Mouse (Mus musculus): Measurements from ENCODE around the gene Mbd5.
"Not testable (repeated sequence)": the region's sequence is repeated elsewhere in the genome, so short reads cannot be mapped to it uniquely, and the experiment has no call there.

The Mbd5 gene

DNA sequence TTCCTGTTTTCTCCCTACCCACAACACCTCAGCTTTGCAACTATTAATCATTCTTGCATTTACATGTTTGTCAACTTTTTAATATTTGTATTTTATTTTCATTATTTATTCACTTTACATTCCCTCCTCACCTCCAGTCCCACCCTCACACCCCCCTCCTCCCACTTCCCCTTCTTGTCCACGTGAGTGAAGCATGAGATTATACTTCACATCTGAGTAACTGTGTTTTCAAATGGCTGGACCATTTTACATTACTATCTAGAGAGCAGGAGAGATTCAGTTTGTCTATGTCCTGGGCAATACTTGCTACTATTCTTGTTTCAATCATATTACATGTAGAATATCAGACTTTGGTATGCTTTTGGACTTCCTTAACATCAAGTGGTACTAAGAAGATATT lies 204.3 kb downstream of the Mbd5 start:
- in situ Hi-C loops (cut with MboI; ENCODE audit: unreplicated experiment in 2 of 2), result no loop called here

DNA sequence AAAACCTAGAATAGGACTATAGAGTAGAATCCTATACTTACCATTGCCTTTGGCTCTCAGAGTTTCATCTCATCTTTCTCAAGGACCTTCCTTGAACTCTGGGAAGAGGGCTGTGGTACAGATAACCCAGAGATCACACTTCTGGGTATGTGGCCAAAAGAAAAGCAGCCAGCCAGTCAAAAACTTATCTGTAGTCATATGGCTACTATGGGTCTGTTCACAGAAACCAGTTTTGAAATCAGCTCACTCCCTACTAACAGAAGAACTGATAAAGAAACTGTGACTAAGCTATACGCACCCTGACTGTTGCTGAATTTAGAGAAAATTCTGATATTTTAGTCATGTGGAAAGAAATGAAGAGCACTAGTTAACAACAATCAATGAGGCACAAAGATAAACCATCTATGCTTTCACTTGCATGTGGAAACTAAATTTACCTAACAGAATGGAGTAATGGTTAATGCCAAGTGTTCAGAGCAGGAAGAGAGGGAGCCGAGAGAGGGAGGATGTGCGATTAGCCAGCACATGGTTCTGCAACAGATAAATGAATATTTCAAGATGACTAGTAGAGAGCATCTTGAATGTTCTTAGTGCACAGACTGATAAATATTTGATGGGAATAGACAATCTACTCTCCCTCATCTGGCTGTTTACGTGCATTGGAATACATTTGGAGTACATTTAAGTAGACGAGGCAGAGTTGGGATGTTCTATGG lies 211.1 kb downstream of the Mbd5 start:
- in situ Hi-C loops (cut with MboI; ENCODE audit: unreplicated experiment in 2 of 2), result no loop called here

- in situ Hi-C loops (cut with MboI; ENCODE audit: unreplicated experiment in 2 of 2), result no loop called here
Measured at GRCm38 (mm10) chr2:49169766-49170165, 220.5 kb downstream of the Mbd5 start.

- in situ Hi-C loops (cut with MboI; ENCODE audit: unreplicated experiment in 2 of 2), result no loop called here
Measured at GRCm38 (mm10) chr2:49177015-49177414, 227.7 kb downstream of the Mbd5 start.

DNA sequence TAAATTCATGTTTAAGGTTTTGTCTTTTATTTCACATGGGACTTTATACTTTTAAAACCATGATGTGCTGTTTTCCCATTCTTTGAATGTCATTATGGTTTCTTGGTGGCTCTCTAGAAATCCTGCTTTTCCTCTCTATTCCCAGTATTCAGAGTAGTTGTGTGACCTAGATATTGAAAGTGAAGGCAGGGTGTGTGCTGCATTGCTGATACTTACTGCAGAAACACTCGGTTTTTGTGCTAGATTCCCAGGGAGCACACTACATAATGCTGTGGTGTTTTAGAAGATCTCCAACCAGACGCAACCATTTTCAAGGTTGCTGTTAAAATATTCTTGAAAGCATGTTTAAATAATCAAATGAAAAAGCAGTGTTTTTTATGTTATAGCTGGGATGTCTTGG lies 241.7 kb downstream of the Mbd5 start:
- in situ Hi-C loops (cut with MboI; ENCODE audit: unreplicated experiment in 2 of 2), result no loop called here

DNA sequence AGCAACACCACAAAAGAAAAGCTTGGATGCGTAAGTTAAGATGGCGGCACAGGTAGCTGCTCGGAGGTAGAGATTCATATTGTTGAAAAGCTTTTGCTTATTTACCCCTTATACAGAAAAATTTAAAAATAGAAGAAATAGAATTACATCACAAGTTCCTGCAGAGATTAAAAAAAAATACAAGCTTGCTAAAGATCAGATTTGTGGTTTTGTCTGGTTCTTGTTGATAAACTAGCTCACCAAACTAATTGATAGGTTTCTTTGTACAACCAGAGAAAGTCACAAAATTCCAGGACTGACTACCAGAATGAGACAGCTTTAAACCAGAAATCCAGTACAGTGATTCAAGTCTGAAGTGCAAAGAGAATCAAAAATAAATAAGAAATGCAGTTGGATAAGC lies 242.4 kb downstream of the Mbd5 start:
- in situ Hi-C loops (cut with MboI; ENCODE audit: unreplicated experiment in 2 of 2), result no loop called here

DNA sequence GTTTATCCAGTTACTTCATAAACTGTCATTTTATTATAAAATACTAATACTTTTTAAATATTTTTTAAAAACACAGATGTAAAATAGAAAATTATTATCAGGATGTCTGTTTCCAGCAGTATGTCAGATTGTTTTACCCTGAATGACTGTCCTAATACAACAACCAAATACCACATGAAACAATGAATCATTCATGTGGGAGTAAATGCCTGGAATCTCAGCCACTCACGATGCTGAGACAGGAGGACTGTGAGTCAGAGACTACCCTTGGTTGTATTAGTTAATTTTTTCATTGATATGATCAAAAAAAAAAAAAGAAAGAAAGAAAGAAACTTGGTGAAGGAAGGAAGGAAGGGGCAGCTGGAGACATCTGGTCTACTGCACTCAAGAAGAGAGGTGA lies 254.8 kb downstream of the Mbd5 start:
- in situ Hi-C loops (cut with MboI; ENCODE audit: unreplicated experiment in 2 of 2), result no loop called here

DNA sequence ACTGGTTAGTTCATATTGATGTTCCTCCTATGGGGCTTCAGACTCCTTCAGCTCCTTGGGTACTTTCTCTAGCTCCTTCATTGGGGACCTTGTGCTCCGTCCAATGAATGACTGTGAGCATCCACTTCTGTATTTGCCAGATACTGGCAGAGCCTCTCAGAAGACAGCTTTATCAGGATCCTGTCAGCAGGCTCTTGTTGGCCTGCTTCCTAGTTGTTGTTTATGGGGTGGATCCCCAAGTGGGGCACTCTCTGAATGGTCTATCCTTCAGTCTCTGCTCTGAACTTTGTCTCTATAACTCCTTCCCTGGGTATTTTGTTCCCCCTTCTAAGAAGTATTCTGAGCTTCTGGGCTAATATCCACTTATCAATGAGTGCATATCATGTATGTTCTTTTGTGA lies 256.4 kb downstream of the Mbd5 start:
- in situ Hi-C loops (cut with MboI; ENCODE audit: unreplicated experiment in 2 of 2), result not testable (repeated sequence)

DNA sequence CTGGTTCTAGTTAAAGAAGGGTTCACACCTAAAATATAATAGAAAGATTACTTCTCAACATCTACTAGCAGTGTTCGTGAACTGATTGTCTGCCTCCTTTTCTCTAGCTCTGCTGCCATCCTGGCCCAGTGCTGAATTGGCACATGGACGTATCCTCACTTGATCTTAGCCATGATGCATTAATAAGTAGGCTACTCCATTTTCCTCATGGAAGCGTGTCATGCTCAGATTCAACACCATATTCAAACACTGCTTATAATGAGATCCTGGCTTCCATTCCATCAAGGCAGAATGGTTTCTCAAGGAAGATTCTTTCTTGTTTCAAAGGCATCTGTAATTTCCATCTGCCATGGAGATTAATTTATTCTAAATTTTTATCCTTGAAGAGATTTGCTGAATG lies 260.0 kb downstream of the Mbd5 start:
- in situ Hi-C loops (cut with MboI; ENCODE audit: unreplicated experiment in 2 of 2), result no loop called here

- in situ Hi-C loops (cut with MboI; ENCODE audit: unreplicated experiment in 2 of 2), result no loop called here
Measured at GRCm38 (mm10) chr2:49210408-49210807, 261.1 kb downstream of the Mbd5 start.

GRCm38 (mm10) chr2:49229725-49230124 lies 280.4 kb downstream of the Mbd5 start:
- in situ Hi-C loops (cut with MboI; ENCODE audit: unreplicated experiment in 2 of 2), result loop anchor here in 1 of 2 experiments (10.0 kb wide), 1 partner anchor 305 kb away; no protein-coding TSS in a partner anchor

GRCm38 (mm10) chr2:49234064-49234463 lies 284.8 kb downstream of the Mbd5 start:
- in situ Hi-C loops (cut with MboI; ENCODE audit: unreplicated experiment in 2 of 2), result loop anchor here in 1 of 2 experiments (10.0 kb wide), 1 partner anchor 309 kb away; no protein-coding TSS in a partner anchor

- in situ Hi-C loops (cut with MboI; ENCODE audit: unreplicated experiment in 2 of 2), result no loop called here
Measured at GRCm38 (mm10) chr2:49241715-49242114, 292.4 kb downstream of the Mbd5 start.

- in situ Hi-C loops (cut with MboI; ENCODE audit: unreplicated experiment in 2 of 2), result no loop called here
Measured at GRCm38 (mm10) chr2:49264092-49264491, 314.8 kb downstream of the Mbd5 start.

- in situ Hi-C loops (cut with MboI; ENCODE audit: unreplicated experiment in 2 of 2), result no loop called here
Measured at GRCm38 (mm10) chr2:49272295-49272967, 323.1 kb downstream of the Mbd5 start.

DNA sequence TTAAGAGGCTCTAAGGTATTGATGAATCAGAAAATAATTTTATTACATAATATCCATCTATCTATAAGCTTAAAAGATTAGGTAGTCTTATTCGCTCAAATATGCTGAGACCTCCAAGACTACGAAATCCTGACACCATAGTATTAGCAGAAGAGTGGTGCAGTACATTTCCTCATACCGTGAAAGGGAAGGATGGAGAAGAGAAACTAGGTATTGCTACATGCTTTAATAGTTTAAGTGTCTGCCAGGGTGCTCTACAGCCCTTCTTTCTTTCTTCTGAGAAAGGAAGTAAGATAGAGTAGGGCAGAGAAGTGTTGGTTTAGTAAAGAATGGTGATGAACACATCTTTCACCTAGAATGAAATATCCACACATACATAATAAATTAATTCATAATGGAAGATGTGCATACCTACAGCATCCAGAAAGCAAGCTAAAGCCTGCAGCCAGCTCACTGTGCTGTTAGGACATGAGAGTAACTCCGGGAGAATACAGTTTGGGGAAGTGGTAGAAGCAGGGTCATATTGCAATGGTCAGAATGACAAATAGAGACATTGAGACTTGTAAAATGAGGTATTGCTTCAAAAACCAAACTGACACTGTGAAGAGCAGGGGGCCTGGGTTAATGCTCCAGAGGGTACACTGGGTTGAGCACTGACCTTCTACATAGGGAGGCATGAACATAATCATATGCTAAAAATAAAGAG lies 326.9 kb downstream of the Mbd5 start:
- in situ Hi-C loops (cut with MboI; ENCODE audit: unreplicated experiment in 2 of 2), result no loop called here

DNA sequence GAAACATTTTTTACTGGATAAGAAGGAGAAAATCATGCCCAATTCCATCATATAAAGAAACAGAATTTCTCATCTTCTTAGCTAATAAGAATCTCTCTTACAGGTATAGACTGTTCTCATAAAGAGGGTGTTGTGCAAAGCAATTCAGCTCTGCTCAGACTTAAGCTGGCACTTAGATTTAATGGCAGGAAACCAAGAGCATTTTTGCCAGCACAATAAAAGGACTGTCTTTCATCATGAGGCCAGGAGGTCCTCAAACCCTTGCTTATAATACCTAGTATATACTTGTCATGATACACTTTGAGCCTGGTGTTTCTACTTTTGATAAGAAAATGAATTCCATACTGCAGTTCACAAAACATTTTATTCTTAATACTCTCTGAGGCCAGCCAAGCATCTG lies 331.2 kb downstream of the Mbd5 start:
- in situ Hi-C loops (cut with MboI; ENCODE audit: unreplicated experiment in 2 of 2), result no loop called here

- in situ Hi-C loops (cut with MboI; ENCODE audit: unreplicated experiment in 2 of 2), result no loop called here
Measured at GRCm38 (mm10) chr2:49283583-49283982, 334.3 kb downstream of the Mbd5 start.

DNA sequence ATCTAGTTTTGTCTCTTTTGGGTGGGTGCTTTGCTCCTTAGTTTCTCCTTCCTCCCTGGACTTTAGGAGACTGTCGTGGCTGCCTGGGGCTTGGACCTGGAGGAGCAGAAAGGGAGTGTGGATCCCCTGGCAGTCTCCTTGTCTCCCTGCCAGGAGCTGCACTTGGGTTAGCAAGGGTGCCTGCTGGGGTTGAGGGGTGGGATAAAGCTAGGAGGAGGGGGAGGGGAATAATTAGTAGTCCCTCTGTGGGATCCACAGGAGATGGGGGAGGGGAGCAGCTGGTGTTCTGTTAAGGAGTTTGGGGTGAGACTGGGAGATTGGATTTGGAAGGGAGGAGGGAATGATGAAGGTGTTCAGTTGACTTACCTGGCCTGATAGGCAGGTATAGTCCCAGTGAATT lies 337.7 kb downstream of the Mbd5 start:
- in situ Hi-C loops (cut with MboI; ENCODE audit: unreplicated experiment in 2 of 2), result no loop called here

- in situ Hi-C loops (cut with MboI; ENCODE audit: unreplicated experiment in 2 of 2), result no loop called here
Measured at GRCm38 (mm10) chr2:49291709-49292108, 342.4 kb downstream of the Mbd5 start.

DNA sequence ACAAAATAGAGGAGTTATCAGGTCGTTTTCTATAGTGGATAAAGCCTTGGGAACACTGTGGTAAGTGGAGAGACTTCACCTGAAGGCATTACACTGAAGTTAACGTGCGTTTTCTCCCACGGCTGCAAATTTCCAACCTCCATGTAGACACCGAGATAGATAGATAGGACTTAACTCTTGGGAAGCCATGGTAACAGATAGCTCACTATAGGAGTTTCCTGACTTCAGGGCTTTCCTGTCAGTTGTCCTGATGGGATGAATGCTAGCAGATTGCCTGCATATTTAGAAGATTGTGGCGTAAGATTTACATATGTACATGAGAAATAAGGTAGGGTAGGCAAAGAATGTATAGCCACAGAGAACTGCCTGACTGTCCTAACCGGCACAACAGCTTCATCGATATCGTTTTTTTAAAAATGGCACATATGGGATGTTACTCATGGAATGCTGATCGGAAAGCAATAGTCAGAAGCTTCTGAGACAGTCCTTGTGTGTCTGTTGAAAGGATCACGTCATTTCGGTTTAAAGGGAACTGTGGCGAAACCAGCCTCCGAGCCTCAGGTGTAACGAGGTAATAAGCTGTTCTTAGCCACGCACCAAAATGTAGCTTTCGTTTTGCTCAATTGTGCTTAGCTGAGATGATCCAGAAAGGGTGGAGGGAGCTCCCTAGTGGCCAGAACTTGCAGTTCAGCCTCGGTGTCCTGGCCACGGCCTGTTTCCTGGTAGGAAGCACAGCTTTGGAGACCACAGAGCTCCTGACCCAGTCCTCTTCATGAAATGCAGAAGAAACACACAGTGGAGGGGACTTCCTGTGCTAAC lies 363.5 kb downstream of the Mbd5 start:
- in situ Hi-C loops (cut with MboI; ENCODE audit: unreplicated experiment in 2 of 2), result loop anchor here (5.0 to 25.0 kb wide), 4 partner anchors 406 to 1818 kb away; no protein-coding TSS in a partner anchor
